Mouse (Mus musculus) bone marrow macrophage, adult 2 months (primary cell): ENCODE data around the gene Iqschfp.

Source experiments
- CTCF ChIP-seq: IDR thresholded peaks from 2 replicates; pipeline ENCODE4 v1.5.1; 2012; ENCODE audit warnings: low read depth, mild to moderate bottlenecking, low read length, moderate library complexity
- POLR2A ChIP-seq: IDR thresholded peaks from 2 replicates; pipeline ENCODE4 v1.6.1; 2012; ENCODE audit warnings: mild to moderate bottlenecking, low read depth, low read length, borderline replicate concordance

DNA sequence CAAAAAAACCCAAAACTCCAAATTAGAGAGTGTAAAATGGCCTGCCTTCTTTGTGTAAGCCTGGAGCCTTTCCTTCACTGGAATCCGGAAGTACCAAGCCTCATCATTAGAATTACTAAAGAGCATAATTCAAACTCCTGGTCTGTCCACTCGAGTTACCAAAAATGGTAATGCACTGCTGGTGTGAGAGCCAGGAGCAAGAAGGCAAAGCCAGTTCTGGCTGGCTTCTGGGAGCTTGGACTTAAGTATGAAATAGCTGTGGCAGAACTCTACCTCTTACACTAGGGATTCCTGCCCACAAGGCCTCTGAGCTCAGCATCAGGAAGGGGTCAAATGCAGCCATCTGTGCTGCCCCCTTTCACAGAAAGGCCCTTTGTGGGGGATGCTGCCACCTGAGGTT lies 585.4 kb downstream of the Iqschfp start:
- TF ChIP-seq POLR2A (no peak), CTCF (no peak)
